Mouse (Mus musculus): ENCODE measurements at regions not wholly inside any gene's neighbourhood (a gene's known extent, or its start where the extent isn't known, plus 50 kb on each side); places are given as distances from the start of the nearest gene placed in this dataset.

GRCm38 (mm10) chr9:85394975-85395374 is 67.8 kb upstream of the Tent5a start:
- Histone ChIP-seq H3K4me1 (ENCODE audit: control insufficient read depth in 2 of 2, insufficient read depth in 2 of 2, low read length in 2 of 2, poor library complexity in 1 of 2) (no peaks in the 10 kb centered on the region), H3K36me3 (ENCODE audit: control insufficient read depth, insufficient read depth, low read length, poor library complexity, severe bottlenecking) (no peaks in the 10 kb centered on the region), H3K9ac (ENCODE audit: insufficient read depth, low read depth, low read length, poor library complexity, severe bottlenecking) (no peak overlapping the region), H3K27ac (ENCODE audit: insufficient read depth, low read depth, low read length, poor library complexity, severe bottlenecking) (no peak overlapping the region), H3K4me3 (ENCODE audit: insufficient read depth in 1 of 2, low read depth in 1 of 2, low read length in 2 of 2, poor library complexity in 1 of 2, severe bottlenecking in 1 of 2) (no peak overlapping the region), H3K9me3 (ENCODE audit: control insufficient read depth, insufficient read depth, low read depth, low read length) (no peaks in the 10 kb centered on the region)
- no peak for DNase-seq (ENCODE audit: low read depth, low spot score)
- in situ Hi-C loops (cut with MboI; ENCODE audit: low sequenced_read_pairs in 2 of 2, unreplicated experiment in 2 of 2) = no loop called here
- TF ChIP-seq ZC3H11A (IDR thresholded peaks at IDR 0.05; ENCODE audit: borderline replicate concordance, low read depth, low read length) = no peak
- no peak for TF ChIP-seq CHD2 (IDR thresholded peaks at IDR 0.05; ENCODE audit: low read depth, low read length)
- TF ChIP-seq ZNF384 (IDR thresholded peaks at IDR 0.05; ENCODE audit: low read depth, low read length) = no peak
- no peak for TF ChIP-seq HCFC1 (IDR thresholded peaks at IDR 0.05; ENCODE audit: borderline replicate concordance, insufficient read depth, low read length)
- TF ChIP-seq MAFK (IDR thresholded peaks at IDR 0.05; ENCODE audit: insufficient read depth, low read depth, low read length) = no peak

- Histone ChIP-seq H3K9ac (ENCODE audit: insufficient read depth, low read depth, low read length, poor library complexity, severe bottlenecking) (no peak overlapping the region), H3K4me3 (ENCODE audit: insufficient read depth in 1 of 2, low read depth in 1 of 2, low read length in 2 of 2, poor library complexity in 1 of 2, severe bottlenecking in 1 of 2) (no peak overlapping the region), H3K27ac (ENCODE audit: insufficient read depth, low read depth, low read length, poor library complexity, severe bottlenecking) (no peak overlapping the region), H3K9me3 (ENCODE audit: control insufficient read depth, insufficient read depth, low read depth, low read length) (no peaks in the 10 kb centered on the region), H3K36me3 (ENCODE audit: control insufficient read depth, insufficient read depth, low read length, poor library complexity, severe bottlenecking) (no peaks in the 10 kb centered on the region), H3K4me1 (ENCODE audit: control insufficient read depth in 2 of 2, insufficient read depth in 2 of 2, low read length in 2 of 2, poor library complexity in 1 of 2) (no peaks in the 10 kb centered on the region)
- in situ Hi-C loops (cut with MboI; ENCODE audit: low sequenced_read_pairs in 2 of 2, unreplicated experiment in 2 of 2) = no loop called here
- no peak for TF ChIP-seq ZNF384 (IDR thresholded peaks at IDR 0.05; ENCODE audit: low read depth, low read length)
- TF ChIP-seq HCFC1 (IDR thresholded peaks at IDR 0.05; ENCODE audit: borderline replicate concordance, insufficient read depth, low read length) = no peak
- TF ChIP-seq CHD2 (IDR thresholded peaks at IDR 0.05; ENCODE audit: low read depth, low read length) = no peak
- TF ChIP-seq MAFK (IDR thresholded peaks at IDR 0.05; ENCODE audit: insufficient read depth, low read depth, low read length) = no peak
- TF ChIP-seq ZC3H11A (IDR thresholded peaks at IDR 0.05; ENCODE audit: borderline replicate concordance, low read depth, low read length) = no peak
- no peak for DNase-seq (ENCODE audit: low read depth, low spot score)
Measured at GRCm38 (mm10) chr9:85391283-85391682, 64.1 kb upstream of the Tent5a start.

GRCm38 (mm10) chr9:85388775-85389393 is 61.7 kb upstream of the Tent5a start:
- H3K4me3 ChIP-seq (ENCODE audit: insufficient read depth in 1 of 2, low read depth in 1 of 2, low read length in 2 of 2, poor library complexity in 1 of 2, severe bottlenecking in 1 of 2) = no peak overlapping the region
- H3K4me1 ChIP-seq (ENCODE audit: control insufficient read depth in 2 of 2, insufficient read depth in 2 of 2, low read length in 2 of 2, poor library complexity in 1 of 2) = no peaks in the 10 kb centered on the region
- no peaks in the 10 kb centered on the region for H3K9me3 ChIP-seq (ENCODE audit: control insufficient read depth, insufficient read depth, low read depth, low read length)
- H3K9ac ChIP-seq (ENCODE audit: insufficient read depth, low read depth, low read length, poor library complexity, severe bottlenecking) = no peak overlapping the region
- H3K36me3 ChIP-seq (ENCODE audit: control insufficient read depth, insufficient read depth, low read length, poor library complexity, severe bottlenecking) = no peaks in the 10 kb centered on the region
- TF ChIP-seq MAFK (IDR thresholded peaks at IDR 0.05; ENCODE audit: insufficient read depth, low read depth, low read length) (no peak), ZC3H11A (IDR thresholded peaks at IDR 0.05; ENCODE audit: borderline replicate concordance, low read depth, low read length) (no peak), HCFC1 (IDR thresholded peaks at IDR 0.05; ENCODE audit: borderline replicate concordance, insufficient read depth, low read length) (no peak), ZNF384 (IDR thresholded peaks at IDR 0.05; ENCODE audit: low read depth, low read length) (no peak), CHD2 (IDR thresholded peaks at IDR 0.05; ENCODE audit: low read depth, low read length) (no peak)
- in situ Hi-C loops (cut with MboI; ENCODE audit: low sequenced_read_pairs in 2 of 2, unreplicated experiment in 2 of 2) = no loop called here
- H3K27ac ChIP-seq (ENCODE audit: insufficient read depth, low read depth, low read length, poor library complexity, severe bottlenecking) = no peak overlapping the region
- DNase-seq (ENCODE audit: low read depth, low spot score) = no peak

GRCm38 (mm10) chr9:85382413-85382812 is 55.3 kb upstream of the Tent5a start:
- H3K9ac ChIP-seq (ENCODE audit: insufficient read depth, low read depth, low read length, poor library complexity, severe bottlenecking) = no peak overlapping the region
- no peak overlapping the region for H3K27ac ChIP-seq (ENCODE audit: insufficient read depth, low read depth, low read length, poor library complexity, severe bottlenecking)
- DNase-seq (ENCODE audit: low read depth, low spot score) = no peak
- TF ChIP-seq MAFK (IDR thresholded peaks at IDR 0.05; ENCODE audit: insufficient read depth, low read depth, low read length) (no peak), HCFC1 (IDR thresholded peaks at IDR 0.05; ENCODE audit: borderline replicate concordance, insufficient read depth, low read length) (no peak), ZNF384 (IDR thresholded peaks at IDR 0.05; ENCODE audit: low read depth, low read length) (no peak), CHD2 (IDR thresholded peaks at IDR 0.05; ENCODE audit: low read depth, low read length) (no peak), ZC3H11A (IDR thresholded peaks at IDR 0.05; ENCODE audit: borderline replicate concordance, low read depth, low read length) (no peak)
- H3K4me3 ChIP-seq (ENCODE audit: insufficient read depth in 1 of 2, low read depth in 1 of 2, low read length in 2 of 2, poor library complexity in 1 of 2, severe bottlenecking in 1 of 2) = no peak overlapping the region
- in situ Hi-C loops (cut with MboI; ENCODE audit: low sequenced_read_pairs in 2 of 2, unreplicated experiment in 2 of 2) = no loop called here
- no peaks in the 10 kb centered on the region for H3K36me3 ChIP-seq (ENCODE audit: control insufficient read depth, insufficient read depth, low read length, poor library complexity, severe bottlenecking)
- no peaks in the 10 kb centered on the region for H3K9me3 ChIP-seq (ENCODE audit: control insufficient read depth, insufficient read depth, low read depth, low read length)
- H3K4me1 ChIP-seq (ENCODE audit: control insufficient read depth in 2 of 2, insufficient read depth in 2 of 2, low read length in 2 of 2, poor library complexity in 1 of 2) = no peaks in the 10 kb centered on the region
